Mouse (Mus musculus) common myeloid progenitor, adult 5-6 weeks (primary cell): ENCODE results near the gene Ppm1l. TPM values are rescaled to one million over a fixed set of nuclear protein-coding genes. Genes with fewer than 3 reads are reported as not detected.

Experiments
- ATAC-seq: replicated peaks from 2 replicates; pipeline ENCODE4 v1.8.0; 2016; ENCODE audit warnings: low read depth, mild to moderate bottlenecking, moderate TSS enrichment, inconsistent platforms; ENCODE audit not compliant: poor library complexity, severe bottlenecking
- total RNA-seq: library from RNA; stranded (forward); fragments of 200-1000, 187-1606 nt; gene quantifications from 2 replicates; pipeline ENCODE4 v1.2.3, GENCODE M21; 2017

Gene Ppm1l
- total RNA-seq, 1 experiment from 2014 or later, result 6.6 TPM

DNA sequence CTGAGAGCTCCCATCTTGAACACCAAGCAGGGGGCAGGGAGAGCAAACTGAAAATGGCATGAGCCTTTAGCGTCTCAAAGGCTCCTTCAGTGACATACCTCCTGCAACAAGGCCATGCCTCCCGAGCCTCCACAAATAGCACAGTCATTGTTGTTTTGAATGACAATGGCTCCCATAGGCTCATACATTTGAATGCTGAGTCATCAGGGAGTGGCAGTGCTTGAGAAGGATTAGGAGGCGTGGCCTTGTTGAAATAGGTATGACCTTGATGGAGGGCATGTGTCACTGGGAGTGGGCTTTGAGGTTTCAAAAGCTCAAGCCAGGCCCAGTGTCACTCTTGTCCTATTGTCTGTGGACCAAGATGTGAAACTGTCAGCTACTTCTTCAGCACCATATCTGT is 205.6 kb downstream of the Ppm1l start:
- ATAC-seq, result no peak

DNA sequence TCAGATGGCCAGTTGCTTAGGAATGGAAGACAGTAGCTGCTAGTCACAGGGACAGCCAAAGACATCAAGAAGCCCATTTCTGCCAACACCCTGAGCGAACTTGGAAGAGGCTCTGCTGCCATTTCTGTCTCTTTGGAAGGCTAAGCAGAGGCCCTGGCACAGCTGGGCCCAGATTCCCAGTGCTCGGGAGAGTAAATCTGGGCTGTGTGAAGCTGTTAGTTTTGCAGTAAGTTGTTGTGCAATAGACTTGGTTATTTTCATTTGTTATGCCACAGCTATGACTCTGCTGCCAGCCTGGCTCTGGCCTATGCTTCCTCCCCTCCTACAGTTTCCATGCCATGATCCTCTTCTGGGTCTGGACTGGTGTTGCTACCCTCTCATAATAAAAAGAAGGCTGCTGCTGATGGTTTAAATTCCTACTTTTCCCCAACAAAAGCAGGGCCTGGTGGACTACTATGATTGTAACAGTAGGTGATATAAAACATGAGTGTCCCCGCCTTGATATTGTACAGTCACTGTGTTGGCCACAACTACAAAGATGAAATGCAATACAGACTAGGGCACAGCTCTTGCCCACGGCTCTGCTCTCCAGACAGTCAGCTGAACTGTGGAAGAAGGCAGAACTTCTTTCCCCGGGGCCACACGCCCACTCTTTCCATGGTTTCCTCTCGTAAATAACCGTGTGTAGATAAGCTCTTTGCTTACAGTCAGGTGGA is 207.9 kb downstream of the Ppm1l start:
- peak; percentile 65 for ATAC-seq

DNA sequence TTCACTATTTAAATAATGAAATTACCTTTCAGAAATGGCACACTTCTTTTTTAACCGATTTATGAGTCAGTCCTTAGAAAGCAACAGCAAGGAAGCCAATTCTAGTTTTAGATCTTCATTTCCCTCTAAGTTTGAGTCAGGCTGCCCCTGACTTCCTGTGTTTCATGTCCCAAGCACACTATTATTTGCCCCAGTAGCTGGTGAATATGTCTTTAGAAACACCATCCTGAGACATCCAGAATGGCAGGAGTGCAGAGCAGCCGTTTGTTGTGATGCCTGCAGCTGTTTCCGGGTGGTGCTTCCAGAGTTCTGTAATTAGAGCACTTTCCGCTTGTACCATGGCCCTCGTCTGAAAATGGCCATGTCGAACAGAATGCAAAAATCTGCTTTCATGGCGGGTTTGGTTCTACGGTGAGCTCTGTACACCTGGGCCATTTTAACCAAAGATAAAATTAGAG is 208.4 kb downstream of the Ppm1l start:
- ATAC-seq, result 0 out of 2 replicates have a peak, but pooled peaks have one; percentile 25

DNA sequence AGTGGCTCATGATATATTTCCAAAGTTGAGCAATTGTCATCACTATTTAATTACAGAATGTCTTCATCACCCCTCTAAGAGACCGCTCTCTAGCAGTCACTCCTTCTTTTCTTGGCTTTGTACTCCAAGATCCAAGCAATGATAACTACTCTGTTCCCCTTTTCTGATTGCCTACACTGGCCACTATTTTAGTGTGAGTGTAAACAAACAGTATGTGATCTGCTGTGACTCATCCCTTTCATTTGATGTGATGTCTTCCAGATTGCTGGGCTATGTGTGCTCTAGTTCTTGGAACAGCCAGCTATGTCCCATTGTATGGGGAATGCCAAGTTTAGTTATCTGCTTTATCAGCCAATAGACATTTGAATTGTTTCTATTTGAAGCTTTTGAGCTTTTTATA is 210.7 kb downstream of the Ppm1l start:
- ATAC-seq, result 0 out of 2 replicates have a peak, but pooled peaks have one; percentile 42

DNA sequence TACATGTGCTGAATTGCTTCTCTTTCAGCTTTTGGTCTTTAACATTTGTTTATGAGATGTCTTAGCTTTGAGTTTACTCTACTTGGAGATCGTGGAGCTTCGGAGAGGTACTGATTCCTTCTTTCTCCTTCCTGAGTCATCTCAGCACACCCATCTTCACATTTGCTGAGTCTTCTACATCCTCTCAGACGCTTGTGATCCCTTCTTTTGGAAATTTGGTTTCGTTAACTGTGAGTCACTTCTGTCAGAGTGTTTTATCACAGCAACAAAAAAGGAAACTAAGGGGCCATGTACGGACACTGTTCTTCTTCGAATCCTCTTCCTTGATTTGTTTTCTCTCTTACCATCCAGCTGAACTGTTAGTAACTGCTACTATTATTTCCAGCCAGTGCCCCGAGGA is 212.9 kb downstream of the Ppm1l start:
- ATAC-seq, result no peak

DNA sequence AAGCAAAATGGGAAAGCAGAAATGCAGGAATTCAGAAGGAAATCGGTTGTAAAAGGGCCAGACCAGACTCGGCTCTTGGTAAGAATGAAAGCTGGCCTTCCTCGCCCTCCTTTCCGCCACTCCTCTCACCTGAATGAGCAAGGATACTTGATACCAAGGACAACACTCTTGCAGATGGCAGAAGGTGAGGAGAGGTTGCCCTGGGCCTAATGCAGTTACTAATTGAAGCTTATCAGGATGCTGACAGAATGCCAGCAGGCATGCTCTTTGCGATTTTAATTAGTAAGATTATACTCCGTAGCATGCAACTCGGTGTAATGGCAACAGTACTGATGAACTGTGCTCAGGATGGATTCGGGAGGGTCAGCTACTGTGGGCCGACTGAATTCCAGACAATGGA is 214.8 kb downstream of the Ppm1l start:
- ATAC-seq, result no peak

DNA sequence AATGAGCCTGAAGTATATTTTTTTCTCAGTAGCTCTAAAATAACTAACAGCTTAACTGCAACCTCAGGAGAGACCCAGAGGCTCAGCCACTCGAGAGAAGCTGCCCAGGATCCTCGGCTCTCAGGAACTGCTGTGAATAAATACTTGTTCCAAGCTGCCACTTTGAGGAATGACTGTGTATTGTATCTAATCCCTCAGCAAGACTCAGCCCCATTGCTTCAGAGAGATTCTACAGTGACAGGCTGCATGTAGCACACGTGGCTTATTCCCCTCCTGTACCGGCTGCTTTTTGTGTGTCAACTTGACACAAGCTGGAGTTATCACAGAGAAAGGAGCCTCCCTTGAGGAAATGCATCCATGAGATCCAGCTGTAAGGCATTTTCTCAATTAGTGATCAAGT is 216.0 kb downstream of the Ppm1l start:
- ATAC-seq, result no peak

DNA sequence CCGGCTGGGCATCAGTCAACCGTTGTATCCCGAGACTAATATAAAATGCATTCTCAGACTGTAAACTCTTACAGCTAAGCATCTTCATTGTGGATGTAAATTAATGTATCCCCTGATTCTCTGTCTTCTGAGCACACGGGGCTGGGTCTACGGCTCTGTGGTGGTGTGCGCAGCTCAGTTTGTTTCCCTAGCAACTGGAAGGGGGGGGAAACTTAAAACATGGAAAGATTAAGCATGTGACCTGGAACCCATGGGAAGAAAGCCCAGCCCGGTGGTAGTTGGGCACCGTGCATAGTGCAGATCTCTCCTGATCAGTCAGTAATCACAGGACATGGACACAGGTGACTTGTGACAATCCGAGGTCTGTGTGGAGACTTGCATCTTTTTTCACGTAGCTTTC is 218.8 kb downstream of the Ppm1l start:
- no peak for ATAC-seq

DNA sequence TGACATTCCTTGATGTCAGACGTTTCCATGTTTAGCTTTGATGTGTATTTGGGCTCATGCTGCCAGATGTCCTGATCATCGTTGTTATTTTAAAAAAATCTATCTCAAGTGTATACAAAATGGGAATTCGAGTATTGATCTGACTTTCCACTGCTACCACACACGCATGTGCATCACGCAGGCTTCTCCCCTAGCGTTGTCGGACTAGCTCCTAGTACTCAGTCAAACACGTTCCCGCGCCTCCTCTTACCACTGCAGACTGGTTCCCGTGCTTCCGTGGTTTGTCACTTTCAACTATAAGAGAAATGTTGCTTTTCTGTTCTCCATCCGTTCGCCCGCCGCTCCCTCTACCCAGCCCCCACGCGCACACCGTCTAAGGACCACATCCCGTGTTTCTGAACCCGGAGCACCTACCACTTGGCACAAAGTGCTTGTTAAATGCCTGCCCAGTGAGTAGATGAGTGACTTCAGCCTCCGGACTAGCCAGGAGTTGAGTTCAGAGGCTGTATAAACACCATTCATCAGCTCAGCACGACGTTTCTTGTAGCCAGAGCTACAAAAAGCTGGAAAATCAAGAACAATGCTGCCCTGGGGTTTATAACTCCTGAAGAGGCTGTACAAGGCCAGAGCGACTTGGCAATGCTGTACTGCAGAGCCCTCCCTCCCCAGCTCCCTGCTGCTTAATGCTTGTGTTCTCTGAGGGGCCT is 219.4 kb downstream of the Ppm1l start:
- ATAC-seq, result no peak

DNA sequence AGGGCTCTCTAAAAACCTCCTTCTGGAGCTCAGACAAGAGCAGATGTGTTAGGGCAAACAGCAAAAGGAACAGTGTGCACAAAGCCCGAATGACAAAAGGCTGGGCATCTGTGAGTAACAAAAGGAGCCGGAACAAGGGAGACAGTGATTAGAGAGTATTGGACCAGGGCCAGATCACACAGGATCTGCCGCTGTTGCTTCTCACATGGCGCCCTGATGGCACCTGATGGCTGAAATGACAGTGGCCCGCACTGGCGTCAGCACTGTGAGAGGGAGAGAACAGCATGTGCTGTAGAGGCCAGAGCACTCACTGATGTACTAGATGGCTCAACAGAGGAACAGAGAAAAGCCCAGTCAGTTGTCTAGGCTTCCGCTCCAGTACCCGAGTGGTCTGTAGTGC is 226.3 kb downstream of the Ppm1l start:
- no peak for ATAC-seq

DNA sequence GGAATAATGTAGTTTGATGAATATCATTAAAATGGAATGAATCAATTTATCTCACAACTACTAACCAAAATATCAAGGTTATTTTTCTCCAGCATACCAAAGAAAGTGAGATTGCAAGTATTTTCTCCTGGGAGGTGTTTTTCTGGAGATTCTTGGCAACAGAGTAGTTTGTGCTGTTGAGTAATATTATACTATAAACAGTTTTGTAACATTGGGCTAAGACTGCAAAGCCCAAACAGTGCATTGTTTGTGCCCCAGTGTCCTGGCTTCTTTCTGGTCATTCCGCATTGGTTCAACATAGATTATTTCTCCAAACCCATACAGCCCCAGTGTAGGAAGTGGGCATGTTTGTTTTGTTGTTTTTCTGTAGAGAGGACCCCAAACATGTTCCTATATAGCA is 227.1 kb downstream of the Ppm1l start:
- no peak for ATAC-seq

DNA sequence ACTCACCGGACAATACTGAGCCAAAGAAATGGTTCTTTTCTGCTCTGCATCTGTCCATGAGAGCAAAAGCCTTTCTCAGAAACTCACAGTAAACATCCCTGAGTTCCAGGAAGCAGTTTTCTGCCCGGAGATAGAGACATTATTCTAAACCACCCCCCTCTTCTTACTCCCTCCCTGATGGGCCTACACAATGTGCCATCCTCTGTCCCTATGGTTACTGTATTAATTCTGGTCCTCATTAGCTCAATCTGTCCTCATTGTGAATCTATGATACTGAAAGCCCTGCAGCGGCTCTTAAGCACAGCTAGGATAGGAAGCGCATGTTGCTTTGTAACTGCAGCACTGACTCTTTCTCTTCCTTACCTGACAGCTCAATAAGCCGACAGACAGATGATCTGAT is 228.4 kb downstream of the Ppm1l start:
- no peak for ATAC-seq

DNA sequence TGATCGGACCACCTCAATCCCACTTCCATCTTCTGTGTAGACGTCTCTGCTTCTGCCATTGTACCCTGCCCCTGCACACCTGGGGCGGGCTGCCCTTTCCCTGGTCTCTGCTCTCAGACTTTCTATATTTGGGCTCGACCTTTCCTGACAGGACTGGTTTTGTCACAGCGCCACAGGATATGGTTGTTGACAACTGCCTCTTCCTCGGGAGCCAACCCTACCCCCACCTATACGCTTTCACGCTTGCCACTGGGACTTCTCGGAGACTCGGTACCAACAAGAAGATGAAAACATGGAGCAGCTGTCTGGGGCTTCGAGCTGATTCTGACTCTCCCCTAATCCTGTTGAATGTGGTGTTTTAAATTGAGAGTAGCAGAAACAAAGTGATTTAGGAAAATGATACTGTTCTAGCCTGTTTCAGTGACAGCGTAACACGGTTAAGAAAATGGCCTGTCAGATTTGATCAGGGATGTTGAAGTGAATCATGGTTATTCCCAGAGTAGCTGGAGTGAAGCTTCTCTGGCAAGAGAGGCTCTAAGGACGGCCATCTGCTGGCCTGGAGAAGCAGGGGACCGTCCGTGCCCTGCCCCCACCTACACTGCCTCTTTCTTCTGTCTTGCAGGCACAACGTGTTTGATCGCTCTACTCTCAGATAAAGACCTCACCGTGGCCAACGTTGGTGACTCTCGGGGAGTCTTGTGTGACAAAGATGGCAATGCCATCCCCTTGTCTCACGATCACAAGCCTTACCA is 232.2 kb downstream of the Ppm1l start:
- ATAC-seq, result no peak

DNA sequence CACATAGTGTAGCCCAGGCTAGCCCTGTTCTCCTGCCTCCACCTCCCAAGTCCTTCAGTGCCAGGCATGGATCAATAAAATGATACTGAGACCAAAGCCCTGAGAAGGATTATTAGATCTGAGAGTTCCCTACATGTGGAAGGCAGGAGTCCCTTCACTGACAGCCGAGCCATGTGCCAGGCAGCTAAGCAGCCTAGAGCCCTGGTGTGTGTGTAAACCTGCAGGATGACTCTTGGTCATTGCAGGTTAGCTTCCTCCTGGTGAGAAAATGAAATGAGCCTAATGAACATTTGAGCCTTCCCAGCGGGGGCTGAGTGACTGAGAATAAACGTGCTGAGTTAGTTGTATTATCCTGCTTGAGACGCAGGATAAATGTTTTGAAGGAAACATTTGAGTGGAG is 232.9 kb downstream of the Ppm1l start:
- no peak for ATAC-seq

DNA sequence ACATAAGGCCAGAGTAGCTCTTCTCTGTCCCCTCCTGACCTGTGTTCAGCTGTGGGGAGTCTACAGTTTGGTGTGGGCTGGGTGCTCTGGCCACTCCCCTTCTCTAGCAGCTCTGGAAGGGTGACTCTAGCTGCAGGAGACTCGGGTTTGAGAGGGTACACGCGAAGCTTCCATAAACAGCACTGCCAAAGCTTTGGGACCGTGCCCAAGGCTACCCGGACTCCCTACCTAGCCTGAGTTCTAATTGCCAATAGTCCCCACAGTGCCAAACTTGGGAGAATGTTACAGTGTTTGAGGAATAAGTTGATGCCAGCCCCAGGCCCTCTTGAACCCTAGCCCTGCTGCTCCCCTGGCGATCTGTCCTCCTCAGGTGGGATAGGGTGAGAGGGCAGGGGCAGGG is 238.8 kb downstream of the Ppm1l start:
- ATAC-seq, result no peak

DNA sequence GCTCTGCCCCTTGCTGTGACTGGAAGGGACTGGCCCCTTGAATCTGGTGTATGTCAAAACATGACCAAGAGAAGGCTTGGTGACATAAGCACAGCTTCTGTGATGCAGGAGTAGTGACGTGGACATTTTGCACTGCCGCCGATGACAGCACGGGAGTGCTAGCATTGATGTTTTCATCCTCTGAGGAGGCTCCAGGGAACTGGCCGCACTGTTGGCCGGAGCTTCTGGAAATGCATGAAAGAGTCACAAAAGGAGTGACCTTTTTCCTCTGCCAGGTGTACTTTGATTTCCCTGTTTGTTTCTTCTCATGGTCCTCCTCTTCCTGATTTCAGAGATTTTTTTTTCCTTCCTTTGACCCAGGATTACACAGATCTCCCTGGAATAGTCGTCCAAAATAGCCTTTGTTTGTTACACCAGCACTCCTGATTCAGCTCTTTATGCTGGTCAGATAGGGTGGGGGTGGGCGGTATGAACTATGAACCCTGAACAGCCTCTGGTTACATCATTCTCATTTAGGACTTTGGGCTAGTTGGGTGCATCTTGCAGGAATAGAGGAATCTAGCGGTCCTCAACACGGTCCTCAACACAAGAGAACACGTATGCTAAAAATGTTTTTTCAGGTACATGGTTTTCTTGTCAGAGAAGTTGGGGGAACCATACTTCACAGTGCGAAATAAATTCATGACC is 239.6 kb downstream of the Ppm1l start:
- no peak for ATAC-seq

DNA sequence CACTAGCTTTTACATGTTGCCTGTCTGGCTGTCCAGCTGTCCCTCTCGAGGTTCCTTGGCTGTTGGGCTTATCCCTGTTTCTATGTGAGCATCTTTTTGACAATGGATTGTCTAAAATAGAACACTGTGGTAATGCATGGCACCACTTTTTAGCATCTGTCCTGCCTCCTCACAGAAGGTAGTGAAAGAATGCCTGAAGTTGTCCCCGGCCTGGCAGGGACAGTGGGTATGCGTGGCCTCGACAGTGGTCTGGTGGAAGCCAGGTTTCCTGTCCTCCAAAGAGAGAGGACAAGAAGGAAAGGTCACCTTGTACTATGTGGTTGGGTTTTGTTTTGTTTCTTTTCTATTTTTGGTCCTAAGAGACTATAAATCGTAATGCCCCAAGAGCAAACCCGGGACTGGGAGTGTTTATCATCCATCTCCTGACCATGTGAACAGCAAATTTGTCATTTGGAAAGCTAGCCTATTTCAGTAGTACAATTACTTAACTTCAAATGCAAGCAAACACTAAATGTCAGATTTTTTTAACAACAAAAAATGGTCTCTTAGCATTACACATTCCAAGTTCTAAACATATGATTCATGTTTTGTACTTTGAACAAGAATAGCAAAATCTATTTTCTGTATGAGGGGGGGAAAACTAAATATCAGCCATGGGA is 242.8 kb downstream of the Ppm1l start:
- ATAC-seq, result no peak

DNA sequence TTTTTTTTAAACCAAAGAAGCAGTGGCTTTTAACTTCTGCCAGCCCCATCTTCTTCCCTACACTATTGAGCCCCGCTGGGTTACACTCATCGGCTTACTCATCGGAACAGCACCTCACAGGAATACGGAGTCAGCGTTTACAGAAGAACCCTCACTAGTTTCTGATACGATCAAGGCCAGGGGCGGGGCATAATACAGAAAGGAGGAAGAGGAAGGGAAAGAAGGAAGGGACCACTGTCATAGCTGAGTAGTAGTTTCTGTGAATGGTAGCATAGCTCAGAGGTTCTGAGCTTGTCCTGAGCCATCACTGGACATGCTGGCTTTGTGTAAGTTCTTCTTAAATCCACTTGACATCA is 243.3 kb downstream of the Ppm1l start:
- peak; percentile 89 for ATAC-seq

DNA sequence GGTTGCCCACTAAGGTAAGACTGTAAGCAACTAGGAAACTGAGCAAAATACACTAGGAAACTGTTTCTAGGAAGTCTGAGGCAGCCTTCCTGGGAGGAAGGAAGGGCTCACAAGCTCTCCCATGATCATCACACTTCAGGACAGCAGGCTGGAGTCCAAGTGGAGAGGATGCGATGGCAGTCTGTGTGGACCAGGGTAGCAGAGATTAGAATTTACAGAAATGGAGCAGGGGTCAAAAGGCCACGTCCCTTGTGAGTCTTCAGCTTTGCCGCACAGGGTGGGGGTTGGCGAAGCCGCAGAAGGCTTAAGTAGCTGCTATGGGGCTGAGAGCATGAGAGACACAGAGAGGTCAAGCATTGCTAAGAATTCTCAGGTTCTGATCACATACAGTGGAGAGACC is 245.0 kb downstream of the Ppm1l start:
- ATAC-seq, result no peak

DNA sequence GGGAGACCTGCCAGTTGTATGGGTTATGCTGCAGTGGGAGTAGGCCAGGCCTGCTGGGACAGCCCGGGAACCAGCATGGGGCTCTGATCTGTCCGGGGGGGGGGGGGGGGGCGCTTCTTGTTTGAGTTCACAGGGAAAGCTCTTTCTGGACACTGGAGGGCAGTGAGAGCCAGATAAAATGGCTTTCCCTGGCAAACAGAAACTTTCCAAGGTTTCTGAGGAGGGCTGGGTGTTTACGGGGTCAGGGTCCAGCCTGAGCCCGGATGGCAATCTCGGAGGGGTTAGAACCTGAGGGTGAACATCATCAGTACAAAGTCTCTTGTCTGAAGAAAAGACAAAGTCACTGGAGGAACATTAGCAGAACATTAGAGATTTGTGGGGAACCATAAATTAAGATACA is 246.7 kb downstream of the Ppm1l start:
- no peak for ATAC-seq
